Mouse (Mus musculus) NIH3T3 (cell line): ENCODE data around the gene Sart3.
"Not testable (repeated sequence)": the region's sequence is repeated elsewhere in the genome, so short reads cannot be mapped to it uniquely, and the experiment has no call there.

Experiments used
- DNase-seq: peaks from one replicate; pipeline ENCODE4 v3.0.0-alpha.2; 2012; ENCODE audit warnings: low read depth

Gene Sart3

GRCm38 (mm10) chr5:113790453-113791196 is 18.3 kb upstream of the Sart3 start:
- DNase-seq, result no peak

- peak; percentile 40 for DNase-seq
These were observed 16.9 kb upstream of the Sart3 start for GRCm38 (mm10) chr5:113789075-113789788.

GRCm38 (mm10) chr5:113788645-113789044 is 16.3 kb upstream of the Sart3 start:
- no peak for DNase-seq

GRCm38 (mm10) chr5:113786985-113787384 is 14.7 kb upstream of the Sart3 start:
- no peak for DNase-seq

- DNase-seq, result peak; percentile 94
These were observed 11.8 kb upstream of the Sart3 start for GRCm38 (mm10) chr5:113784104-113784503.

- DNase-seq, result peak; percentile 92
These were observed 11.3 kb upstream of the Sart3 start for GRCm38 (mm10) chr5:113783581-113784001.

GRCm38 (mm10) chr5:113782624-113783023 is 10.3 kb upstream of the Sart3 start:
- DNase-seq, result peak; percentile 68

GRCm38 (mm10) chr5:113781875-113782274 is 9.6 kb upstream of the Sart3 start:
- no peak for DNase-seq

GRCm38 (mm10) chr5:113781254-113781653 is 8.9 kb upstream of the Sart3 start:
- DNase-seq, result peak; percentile 60

- DNase-seq, result no peak
These were observed 8.5 kb upstream of the Sart3 start for GRCm38 (mm10) chr5:113780763-113781162.

GRCm38 (mm10) chr5:113780082-113780752 is 7.9 kb upstream of the Sart3 start:
- no peak for DNase-seq

- no peak for DNase-seq
These were observed 7.3 kb upstream of the Sart3 start for GRCm38 (mm10) chr5:113779569-113779968.

GRCm38 (mm10) chr5:113777728-113778127 is 5.4 kb upstream of the Sart3 start:
- DNase-seq, result not testable (repeated sequence)

GRCm38 (mm10) chr5:113776896-113777226 is 4.6 kb upstream of the Sart3 start:
- DNase-seq, result no peak

GRCm38 (mm10) chr5:113776128-113776895 is 4.0 kb upstream of the Sart3 start:
- no peak for DNase-seq

- DNase-seq, result no peak
These were observed 3.3 kb upstream of the Sart3 start for GRCm38 (mm10) chr5:113775585-113775984.

- DNase-seq, result peak; percentile 95
These were observed 1.4 kb upstream of the Sart3 start for GRCm38 (mm10) chr5:113773664-113774063.

GRCm38 (mm10) chr5:113772905-113773519 is 702 bp upstream of the Sart3 start:
- no peak for DNase-seq

- DNase-seq, result peak; percentile 89
These were observed 822 bp downstream of the Sart3 start for GRCm38 (mm10) chr5:113771213-113772162.

GRCm38 (mm10) chr5:113768806-113769205 is 3.5 kb downstream of the Sart3 start:
- DNase-seq, result no peak
